Mouse (Mus musculus): ENCODE data around the gene Shc1.

The Shc1 gene

GRCm38 (mm10) chr3:89418170-89418860 is at the start of gene Shc1, which contains the start of gene Cks1b:
TSS of gene Shc1 (plus strand) at chr3:89418443.
TSS of gene Cks1b (minus strand) at chr3:89418383.
- DNase-seq, result peak; percentile 85 to 94

GRCm38 (mm10) chr3:89373581-89374231 is 44.5 kb upstream of the Shc1 start:
- no peak for DNase-seq

DNA sequence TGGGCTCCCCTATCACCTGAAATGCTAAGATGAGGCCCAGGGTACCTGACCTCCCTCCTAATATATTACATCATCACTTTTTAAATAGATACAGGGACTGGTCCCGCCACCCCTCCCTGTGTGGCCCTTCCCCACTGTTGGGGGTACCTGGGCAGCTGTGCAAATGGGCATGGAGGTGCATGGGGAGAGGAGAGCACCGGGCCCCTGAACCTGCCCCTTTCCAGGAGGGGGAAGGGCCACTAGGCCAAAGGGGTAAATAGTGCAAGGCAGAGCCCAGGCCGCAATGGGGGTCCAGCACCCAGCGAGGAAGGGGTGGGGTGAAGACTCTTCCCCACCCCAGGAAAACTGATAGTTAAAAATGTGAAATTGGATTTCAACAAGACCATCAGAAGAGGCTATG is 40.4 kb upstream of the Shc1 start:
- DNase-seq, result no peak

GRCm38 (mm10) chr3:89378394-89379067 is 39.7 kb upstream of the Shc1 start:
- DNase-seq, result peak; percentile 65 to 79

DNA sequence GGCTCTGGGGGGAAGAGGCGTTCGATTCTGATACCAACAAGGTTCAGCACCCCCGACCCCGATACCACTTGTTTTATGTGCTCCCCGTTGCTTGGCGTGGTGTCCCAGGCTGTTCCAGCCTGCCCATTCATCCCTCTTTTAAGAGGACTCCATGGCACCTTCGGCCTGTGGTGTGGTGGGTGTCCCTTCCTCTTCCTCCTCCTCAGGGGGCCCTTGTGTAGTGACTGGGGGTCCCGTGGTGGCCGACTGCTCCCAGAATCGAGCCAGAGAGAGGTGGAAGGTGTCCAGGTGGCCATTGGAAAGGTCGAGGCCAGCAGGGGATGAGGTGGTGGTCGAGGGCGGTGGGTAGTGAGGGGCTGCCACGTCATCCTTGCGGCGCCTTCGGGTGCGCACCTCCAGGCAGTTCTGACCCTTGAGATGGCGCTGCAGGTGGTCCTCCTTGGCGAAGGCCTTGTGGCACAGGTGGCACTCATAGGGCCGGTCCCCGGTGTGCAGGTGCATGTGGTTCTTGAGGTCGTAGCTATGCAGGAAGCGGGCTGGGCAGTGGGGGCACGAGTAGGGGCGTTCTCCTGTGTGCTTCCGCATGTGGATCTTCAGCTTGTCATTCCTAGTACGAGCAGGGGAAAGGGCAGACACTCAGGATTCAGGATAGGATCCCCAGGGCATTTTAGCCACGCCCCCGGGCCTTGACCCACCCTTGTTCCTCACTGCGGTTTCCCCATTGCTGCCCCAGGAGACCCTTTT is 38.7 kb upstream of the Shc1 start:
- peak; percentile 46 to 65 for DNase-seq

DNA sequence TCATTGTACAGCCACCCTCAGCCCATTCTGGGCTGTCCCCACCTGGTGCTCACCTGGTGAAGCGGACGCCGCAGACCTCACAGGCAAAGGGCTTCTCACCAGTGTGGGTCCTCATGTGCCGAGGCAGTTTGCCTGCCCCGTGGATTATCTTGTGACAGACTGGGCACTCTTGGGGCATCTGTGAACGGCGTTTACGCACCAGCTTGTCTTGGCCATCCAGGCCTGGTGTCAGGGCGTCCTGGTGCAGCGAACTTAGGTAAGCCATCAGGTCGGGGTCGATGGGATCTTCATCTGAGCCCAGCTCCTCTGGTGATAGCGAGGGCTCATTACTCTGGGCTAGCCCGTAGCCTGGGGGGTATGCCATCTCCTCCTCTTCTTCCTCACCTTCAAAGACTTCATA is 38.0 kb upstream of the Shc1 start:
- no peak for DNase-seq

GRCm38 (mm10) chr3:89380711-89381110 is 37.5 kb upstream of the Shc1 start:
- DNase-seq, result no peak

DNA sequence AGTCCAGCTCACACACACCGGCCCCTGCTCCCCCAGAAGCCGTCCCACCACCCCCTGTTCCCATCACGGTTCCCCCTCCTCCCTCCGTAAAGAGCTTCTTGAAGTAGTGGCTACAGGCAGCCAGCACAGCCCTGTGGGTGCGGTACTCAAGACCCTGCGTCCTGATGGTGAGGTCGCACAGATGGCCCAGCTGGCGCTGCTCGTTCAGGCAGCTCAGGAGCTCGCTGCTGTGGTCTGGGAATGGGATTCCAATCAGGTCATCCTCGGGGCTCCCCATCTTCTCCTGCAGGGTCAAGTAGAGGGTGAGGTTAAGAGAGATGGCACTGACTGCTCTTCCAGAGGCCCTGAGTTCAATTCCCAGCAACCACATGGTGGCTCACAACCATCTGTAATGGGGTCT is 37.0 kb upstream of the Shc1 start:
- DNase-seq, result no peak

- DNase-seq, result no peak
These were observed 36.0 kb upstream of the Shc1 start for GRCm38 (mm10) chr3:89382033-89382882.

- DNase-seq, result no peak
These were observed 35.3 kb upstream of the Shc1 start for GRCm38 (mm10) chr3:89382950-89383349.

DNA sequence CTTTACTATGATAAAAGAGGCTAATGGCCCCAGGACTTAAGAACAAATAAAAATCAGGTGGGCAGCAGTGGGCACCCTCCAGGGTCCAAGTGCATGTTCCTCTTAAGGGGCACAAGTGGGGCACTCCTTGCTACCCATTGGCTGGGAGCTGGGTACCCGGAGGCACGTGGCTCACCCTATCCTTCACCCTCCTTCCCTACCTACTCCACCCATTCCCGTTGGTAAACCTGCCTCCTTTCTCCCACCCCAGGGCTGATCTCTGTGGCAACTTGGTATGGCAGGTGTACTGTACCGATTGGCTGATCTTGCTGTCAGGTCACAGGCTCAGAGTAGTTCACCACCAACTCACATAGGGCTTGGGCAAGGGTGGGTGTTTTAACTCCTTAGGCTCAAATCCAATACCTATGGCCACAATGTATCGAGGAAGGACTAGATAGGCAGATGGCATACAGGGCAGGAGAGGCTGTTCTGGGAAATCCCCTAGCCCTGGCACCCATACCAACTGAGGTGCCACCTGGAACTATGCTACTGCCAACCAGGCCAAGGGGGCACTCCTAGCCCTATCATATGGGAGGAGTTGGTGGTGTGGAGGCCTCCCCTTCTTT is 34.5 kb upstream of the Shc1 start:
- no peak for DNase-seq

- DNase-seq, result no peak
These were observed 33.7 kb upstream of the Shc1 start for GRCm38 (mm10) chr3:89384331-89385076.

- DNase-seq, result peak; percentile 66 to 75
These were observed 32.8 kb upstream of the Shc1 start for GRCm38 (mm10) chr3:89385451-89385850.

DNA sequence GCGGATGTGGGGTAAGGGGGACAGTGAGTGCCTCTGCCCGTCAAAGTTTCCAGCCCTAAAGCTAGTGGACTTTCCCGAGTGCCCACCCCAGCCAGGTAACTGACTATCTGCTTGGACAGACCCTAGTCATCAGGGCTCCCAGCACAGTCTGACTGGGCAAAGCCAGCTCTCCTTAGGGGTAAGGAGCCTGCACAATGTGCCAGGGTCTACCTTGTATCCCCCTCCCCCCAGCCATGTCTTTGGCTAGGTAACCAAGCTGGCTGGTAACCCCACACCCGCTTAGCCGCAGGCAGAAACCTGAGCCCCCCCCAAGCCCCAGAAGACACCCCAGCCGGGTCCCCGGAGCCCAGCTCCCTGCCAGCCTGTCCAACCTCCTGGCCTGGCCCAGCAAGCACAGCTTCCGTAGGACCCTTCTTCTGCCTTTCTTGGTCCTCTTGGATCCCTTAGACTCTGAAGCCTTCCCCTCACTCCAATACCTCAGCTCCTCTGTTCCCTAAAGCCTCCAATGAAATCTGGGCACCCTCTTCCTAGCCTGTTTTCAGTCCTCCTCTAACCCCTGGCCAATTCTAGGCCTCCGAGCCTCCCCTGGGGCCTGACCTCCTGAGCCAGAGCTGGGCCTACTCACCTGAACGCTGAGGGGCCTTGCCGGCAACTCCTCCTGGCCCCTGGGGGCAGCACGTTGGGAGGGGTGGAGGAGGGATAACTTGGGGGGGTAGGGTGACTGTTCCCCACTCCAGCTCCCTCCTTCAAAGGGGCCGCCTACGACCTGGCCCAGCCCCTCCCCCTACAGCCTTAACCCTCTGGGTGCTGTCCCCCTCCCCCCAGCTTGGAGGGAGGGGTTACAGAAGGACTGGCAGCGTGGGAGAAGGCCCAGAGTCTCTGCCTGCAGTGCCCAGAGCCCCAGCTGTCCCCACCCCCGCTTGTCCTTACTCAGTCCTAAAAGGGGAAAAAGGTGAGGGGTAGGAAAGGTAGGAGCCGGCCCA is 31.5 kb upstream of the Shc1 start:
- peak; percentile 47 to 66 for DNase-seq

DNA sequence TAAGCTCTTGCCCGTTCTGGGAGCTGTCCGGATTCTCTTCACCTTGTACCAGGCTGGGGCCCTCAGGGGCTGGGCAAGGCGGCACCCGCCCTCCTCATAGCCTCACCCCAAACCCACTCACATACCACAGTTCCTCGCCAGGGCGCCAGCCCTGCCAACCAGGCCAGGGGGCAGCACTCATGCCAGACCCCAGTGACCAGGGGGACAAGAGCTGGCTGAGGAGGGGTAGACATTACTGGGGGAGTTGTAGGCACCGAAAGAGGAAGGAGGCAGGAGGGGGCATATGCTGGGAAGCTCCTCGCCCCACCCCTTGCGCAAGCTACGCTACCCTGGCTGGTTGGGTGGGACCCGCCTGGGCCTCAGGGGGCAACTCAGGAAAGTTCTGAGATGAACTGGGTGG is 30.6 kb upstream of the Shc1 start:
- no peak for DNase-seq

DNA sequence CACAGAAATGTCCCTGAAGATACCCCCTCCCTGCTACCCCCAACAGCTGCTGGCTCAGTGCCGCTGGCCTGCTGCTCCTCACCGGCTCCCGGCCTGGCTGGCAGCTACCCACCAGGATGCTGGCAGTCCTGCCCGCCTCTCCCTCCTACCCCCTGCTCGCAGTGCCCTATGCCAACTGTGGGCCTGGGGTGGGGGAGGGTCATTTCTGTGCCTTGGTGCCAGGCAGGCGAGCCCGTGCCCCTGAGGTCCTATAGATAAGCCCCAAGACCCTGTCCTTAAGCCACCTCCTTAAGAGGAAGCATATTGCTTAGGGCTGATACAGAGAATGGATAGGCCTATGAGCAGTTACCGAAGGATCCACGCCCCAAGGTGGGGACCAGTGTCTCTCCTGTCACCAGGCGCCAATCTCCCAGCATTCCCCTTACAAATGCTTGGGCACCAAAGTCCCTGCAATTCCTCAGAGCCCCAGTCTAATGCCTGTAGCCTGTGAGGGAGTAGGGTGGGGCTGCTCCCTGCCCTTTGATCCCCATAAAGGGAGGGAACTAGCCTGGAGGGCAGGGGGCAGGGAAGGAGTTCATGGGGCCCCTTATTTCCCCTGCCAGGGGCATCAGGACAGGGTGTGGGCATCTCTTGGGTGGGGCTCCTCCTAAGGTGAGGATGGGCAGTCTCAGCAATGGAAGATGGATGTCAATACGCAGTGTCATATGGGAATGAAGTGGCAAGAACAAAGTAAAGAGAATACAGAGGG is 29.9 kb upstream of the Shc1 start:
- no peak for DNase-seq

- DNase-seq, result peak; percentile 40 to 60
These were observed 29.1 kb upstream of the Shc1 start for GRCm38 (mm10) chr3:89388901-89389740.

DNA sequence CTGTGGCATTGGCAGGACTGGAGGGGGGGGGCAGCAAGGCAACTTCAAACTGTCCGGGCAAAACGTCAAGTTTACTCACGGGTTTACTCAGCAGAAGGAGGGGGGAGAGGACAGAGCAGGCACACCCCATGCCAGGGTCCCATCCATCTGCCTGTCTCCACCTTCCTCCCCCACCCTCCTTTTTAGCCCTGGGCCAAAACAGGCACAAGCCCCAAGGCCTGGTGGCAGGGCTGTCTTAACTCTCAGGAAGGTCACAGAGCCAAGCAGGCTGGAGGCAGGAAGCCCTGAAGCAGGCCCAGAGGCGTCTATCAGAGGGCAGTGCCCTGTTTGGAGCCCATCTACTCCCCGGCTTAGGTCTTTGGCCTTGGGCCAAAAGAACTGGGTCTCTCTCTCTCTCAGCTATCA is 28.1 kb upstream of the Shc1 start:
- no peak for DNase-seq

All from thymus, postnatal 36 days (tissue).